Mouse (Mus musculus): ENCODE measurements around the gene Mgat3.
A peak's percentile ranks its signal among the peaks of the same experiment; 100 is the strongest.

Gene Mgat3

GRCm38 (mm10) chr15:80263610-80264575 is 90.4 kb downstream of the Mgat3 start, which contains the start of gene Rps19bp1:
Gene Rps19bp1, minus strand, starts transcription at chr15:80264315.
- peak; percentile 90 for DNase-seq
